Mouse (Mus musculus): ENCODE results near the gene Defa31.
"Not testable (repeated sequence)": the region's sequence is repeated elsewhere in the genome, so short reads cannot be mapped to it uniquely, and the experiment has no call there.

The Defa31 gene

GRCm38 (mm10) chr8:21191314-21191713, at the start of gene Defa31:
Defa31 (plus strand) TSS chr8:21191614.
- DNase-seq (ENCODE audit: low read depth, low spot score), result not testable (repeated sequence)

GRCm38 (mm10) chr8:21161977-21162376, 29.4 kb upstream of the Defa31 start, which contains the start of gene Defa22:
Defa22 (plus strand) TSS chr8:21162277.
- not testable (repeated sequence) for DNase-seq (ENCODE audit: low read depth, low spot score)

- DNase-seq (ENCODE audit: low read depth, low spot score), result not testable (repeated sequence)
These were observed 9.8 kb downstream of the Defa31 start, which contains the start of gene Gm15293 for GRCm38 (mm10) chr8:21201261-21201660. Gm15293 (plus strand) TSS chr8:21201561.

Data from CD4-positive, CD25-positive, alpha-beta regulatory T cell, adult 2 months (primary cell).